Mouse (Mus musculus): ENCODE results near the gene Mlx. TPM values are rescaled to one million over a fixed set of nuclear protein-coding genes. Genes with fewer than 3 reads are reported as not detected.
A peak's percentile ranks its signal among the peaks of the same experiment; 100 is the strongest.

Mlx gene
- polyA plus RNA-seq, 1 experiment, result 1.7 TPM

GRCm38 (mm10) chr11:101070987-101071386 is 16.1 kb upstream of the Mlx start:
- H3K4me1 ChIP-seq (ENCODE audit: control insufficient read depth), result peaks cover 38% of the 10 kb centered on the region
- H3K4me3 ChIP-seq (replicated peaks), result no peak overlapping the region
- H3K9me3 ChIP-seq (ENCODE audit: control insufficient read depth, low read length), result peaks cover 4% of the 10 kb centered on the region; the same call in 1 of the 2 replicates
- TF ChIP-seq TAL1 (IDR thresholded peaks at IDR 0.05; ENCODE audit: low read length), result no peak
- TF ChIP-seq GATA1 (IDR thresholded peaks at IDR 0.05; ENCODE audit: low read length), result no peak
- peaks cover 5% of the 10 kb centered on the region for H3K36me3 ChIP-seq (ENCODE audit: control insufficient read depth)
- peaks cover 61% of the 10 kb centered on the region for H3K27me3 ChIP-seq (ENCODE audit: control insufficient read depth)

- H3K36me3 ChIP-seq (ENCODE audit: control insufficient read depth), result no peaks in the 10 kb centered on the region
- TF ChIP-seq TAL1 (IDR thresholded peaks at IDR 0.05; ENCODE audit: low read length), result no peak
- TF ChIP-seq GATA1 (IDR thresholded peaks at IDR 0.05; ENCODE audit: low read length), result no peak
- H3K4me3 ChIP-seq (replicated peaks), result no peak overlapping the region
- H3K9me3 ChIP-seq (ENCODE audit: control insufficient read depth, low read length), result peaks cover 4% of the 10 kb centered on the region; the same call in 1 of the 2 replicates
- H3K27me3 ChIP-seq (ENCODE audit: control insufficient read depth), result peaks cover 70% of the 10 kb centered on the region
- H3K4me1 ChIP-seq (ENCODE audit: control insufficient read depth), result peaks cover 29% of the 10 kb centered on the region
Measured at GRCm38 (mm10) chr11:101071810-101072428, 15.2 kb upstream of the Mlx start.

GRCm38 (mm10) chr11:101078121-101078520 is 9.0 kb upstream of the Mlx start, which contains the start of gene Hsd17b1:
TSS of gene Hsd17b1 (plus strand) at chr11:101078411.
- H3K9me3 ChIP-seq (ENCODE audit: control insufficient read depth, low read length), result peaks cover 9% of the 10 kb centered on the region; the same call in 1 of the 2 replicates
- TF ChIP-seq GATA1 (IDR thresholded peaks at IDR 0.05; ENCODE audit: low read length) (no peak), TAL1 (IDR thresholded peaks at IDR 0.05; ENCODE audit: low read length) (no peak)
- H3K4me1 ChIP-seq (ENCODE audit: control insufficient read depth), result peaks cover 22% of the 10 kb centered on the region
- H3K36me3 ChIP-seq (ENCODE audit: control insufficient read depth), result no peaks in the 10 kb centered on the region
- peaks cover 73% of the 10 kb centered on the region for H3K27me3 ChIP-seq (ENCODE audit: control insufficient read depth)
- H3K4me3 ChIP-seq (replicated peaks), result no peak within 1 kb of the TSS

GRCm38 (mm10) chr11:101079746-101080145 is 7.3 kb upstream of the Mlx start:
- Histone ChIP-seq H3K4me1 (ENCODE audit: control insufficient read depth) (peaks cover 36% of the 10 kb centered on the region), H3K4me3 (replicated peaks) (no peak overlapping the region), H3K9me3 (ENCODE audit: control insufficient read depth, low read length) (peaks cover 9% of the 10 kb centered on the region; the same call in 1 of the 2 replicates), H3K36me3 (ENCODE audit: control insufficient read depth) (peaks cover 7% of the 10 kb centered on the region), H3K27me3 (ENCODE audit: control insufficient read depth) (peaks cover 62% of the 10 kb centered on the region)
- TF ChIP-seq TAL1 (IDR thresholded peaks at IDR 0.05; ENCODE audit: low read length) (no peak), GATA1 (IDR thresholded peaks at IDR 0.05; ENCODE audit: low read length) (no peak)

- Histone ChIP-seq H3K4me3 (replicated peaks) (no peak overlapping the region), H3K27me3 (ENCODE audit: control insufficient read depth) (peaks cover 62% of the 10 kb centered on the region), H3K36me3 (ENCODE audit: control insufficient read depth) (peaks cover 12% of the 10 kb centered on the region), H3K9me3 (ENCODE audit: control insufficient read depth, low read length) (peaks cover 9% of the 10 kb centered on the region; the same call in 1 of the 2 replicates), H3K4me1 (ENCODE audit: control insufficient read depth) (peaks cover 41% of the 10 kb centered on the region)
- TF ChIP-seq TAL1 (IDR thresholded peaks at IDR 0.05; ENCODE audit: low read length) (no peak), GATA1 (IDR thresholded peaks at IDR 0.05; ENCODE audit: low read length) (no peak)
Measured at GRCm38 (mm10) chr11:101080421-101080820, 6.7 kb upstream of the Mlx start.

GRCm38 (mm10) chr11:101081659-101082058 is 5.4 kb upstream of the Mlx start:
- TF ChIP-seq TAL1 (IDR thresholded peaks at IDR 0.05; ENCODE audit: low read length), result no peak
- TF ChIP-seq GATA1 (IDR thresholded peaks at IDR 0.05; ENCODE audit: low read length), result no peak
- Histone ChIP-seq H3K4me1 (ENCODE audit: control insufficient read depth) (peaks cover 54% of the 10 kb centered on the region), H3K9me3 (ENCODE audit: control insufficient read depth, low read length) (peaks cover 9% of the 10 kb centered on the region; the same call in 1 of the 2 replicates), H3K36me3 (ENCODE audit: control insufficient read depth) (peaks cover 21% of the 10 kb centered on the region), H3K4me3 (replicated peaks) (peak overlapping the region; percentile 80), H3K27me3 (ENCODE audit: control insufficient read depth) (peaks cover 56% of the 10 kb centered on the region)

GRCm38 (mm10) chr11:101082208-101083082 is 4.6 kb upstream of the Mlx start, which contains the start of gene Coasy:
TSS of gene Coasy (plus strand) at chr11:101082565.
- Histone ChIP-seq H3K4me3 (replicated peaks) (peak within 1 kb of the TSS; percentile 80), H3K9me3 (ENCODE audit: control insufficient read depth, low read length) (peaks cover 9% of the 10 kb centered on the region; the same call in 1 of the 2 replicates), H3K4me1 (ENCODE audit: control insufficient read depth) (peaks cover 62% of the 10 kb centered on the region), H3K27me3 (ENCODE audit: control insufficient read depth) (peaks cover 48% of the 10 kb centered on the region), H3K36me3 (ENCODE audit: control insufficient read depth) (peaks cover 21% of the 10 kb centered on the region)
- TF ChIP-seq TAL1 (IDR thresholded peaks at IDR 0.05; ENCODE audit: low read length) (no peak), GATA1 (IDR thresholded peaks at IDR 0.05; ENCODE audit: low read length) (no peak)

- TF ChIP-seq GATA1 (IDR thresholded peaks at IDR 0.05; ENCODE audit: low read length) (no peak), TAL1 (IDR thresholded peaks at IDR 0.05; ENCODE audit: low read length) (no peak)
- Histone ChIP-seq H3K27me3 (ENCODE audit: control insufficient read depth) (peaks cover 40% of the 10 kb centered on the region), H3K4me1 (ENCODE audit: control insufficient read depth) (peaks cover 69% of the 10 kb centered on the region)
Measured at GRCm38 (mm10) chr11:101083083-101083697, 3.9 kb upstream of the Mlx start.

More at GRCm38 (mm10) chr11:101083083-101083697, 3.9 kb upstream of the Mlx start:
- peaks cover 9% of the 10 kb centered on the region; the same call in 1 of the 2 replicates for H3K9me3 ChIP-seq (ENCODE audit: control insufficient read depth, low read length)
- peaks cover 21% of the 10 kb centered on the region for H3K36me3 ChIP-seq (ENCODE audit: control insufficient read depth)
- peak overlapping the region; percentile 80 for H3K4me3 ChIP-seq (replicated peaks)
